Mouse (Mus musculus) layer of hippocampus, postnatal 14 days (tissue): ENCODE measurements around the gene Sertad2. TPM values are rescaled to one million over a fixed set of nuclear protein-coding genes. Genes with fewer than 3 reads are reported as not detected.

ENCODE experiments used
- DNase-seq, 2 experiments: peaks; one replicate each; pipeline ENCODE4 v3.0.0; 2021 to 2022; ENCODE audit warnings: low spot score in 2 of 2, mixed read lengths in 1 of 2
- total RNA-seq, 2 experiments: library from RNA; stranded (reverse); gene quantifications; 2 replicates each; pipeline ENCODE4 v1.2.3; 2021

The Sertad2 gene
- total RNA-seq, 2 experiments from 2014 or later, result 18.7 to 20.9 TPM

GRCm38 (mm10) chr11:20594229-20595201 lies 51.5 kb downstream of the Sertad2 start:
- DNase-seq, result no peak

GRCm38 (mm10) chr11:20603066-20603812 lies 60.2 kb downstream of the Sertad2 start:
- DNase-seq, result peak; percentile 38 to 79

GRCm38 (mm10) chr11:20604119-20604518 lies 61.1 kb downstream of the Sertad2 start:
- no peak for DNase-seq

GRCm38 (mm10) chr11:20605613-20606012 lies 62.6 kb downstream of the Sertad2 start:
- DNase-seq, result no peak

GRCm38 (mm10) chr11:20608442-20608841 lies 65.4 kb downstream of the Sertad2 start:
- DNase-seq, result no peak

GRCm38 (mm10) chr11:20613223-20613622 lies 70.2 kb downstream of the Sertad2 start:
- DNase-seq, result no peak

GRCm38 (mm10) chr11:20616103-20616502 lies 73.0 kb downstream of the Sertad2 start:
- no peak for DNase-seq

GRCm38 (mm10) chr11:20627146-20627545 lies 84.1 kb downstream of the Sertad2 start:
- DNase-seq, result no peak

GRCm38 (mm10) chr11:20628216-20628615 lies 85.2 kb downstream of the Sertad2 start:
- no peak for DNase-seq

- no peak for DNase-seq
Observed at GRCm38 (mm10) chr11:20629700-20630099, 86.6 kb downstream of the Sertad2 start.

GRCm38 (mm10) chr11:20631026-20631940 lies 88.2 kb downstream of the Sertad2 start:
- peak; percentile 88 to 97 for DNase-seq

- DNase-seq, result no peak
Observed at GRCm38 (mm10) chr11:20631941-20632618, 89.0 kb downstream of the Sertad2 start.

- DNase-seq, result no peak
Observed at GRCm38 (mm10) chr11:20632619-20632965, 89.5 kb downstream of the Sertad2 start.

- DNase-seq, result no peak
Observed at GRCm38 (mm10) chr11:20634543-20634942, 91.5 kb downstream of the Sertad2 start.

GRCm38 (mm10) chr11:20635646-20636045 lies 92.6 kb downstream of the Sertad2 start:
- DNase-seq, result no peak

- no peak for DNase-seq
Observed at GRCm38 (mm10) chr11:20636114-20636513, 93.1 kb downstream of the Sertad2 start.

- DNase-seq, result no peak
Observed at GRCm38 (mm10) chr11:20637060-20637459, 94.0 kb downstream of the Sertad2 start.

- DNase-seq, result peak; percentile 36 to 77
Observed at GRCm38 (mm10) chr11:20638841-20639240, 95.8 kb downstream of the Sertad2 start.

GRCm38 (mm10) chr11:20639918-20640447 lies 96.9 kb downstream of the Sertad2 start:
- no peak for DNase-seq

- DNase-seq, result no peak
Observed at GRCm38 (mm10) chr11:20642321-20642720, 99.3 kb downstream of the Sertad2 start.
